Mouse (Mus musculus) heart, postnatal 4 days (tissue): ENCODE results near the gene Tmem136. TPM values are rescaled to one million over a fixed set of nuclear protein-coding genes. Genes with fewer than 3 reads are reported as not detected.

Experiments
- DNase-seq: peaks from one replicate; pipeline ENCODE4 v3.0.0; 2021
- total RNA-seq, 2 experiments: library from RNA; stranded (reverse); gene quantifications; 2 replicates each; pipeline ENCODE4 v1.2.3; 2021

Tmem136 gene
- total RNA-seq, 2 experiments from 2014 or later = 11.9 to 12.7 TPM

- DNase-seq = no peak
These were observed 8.3 kb downstream of the Tmem136 start for GRCm38 (mm10) chr9:43108081-43108480.

DNA sequence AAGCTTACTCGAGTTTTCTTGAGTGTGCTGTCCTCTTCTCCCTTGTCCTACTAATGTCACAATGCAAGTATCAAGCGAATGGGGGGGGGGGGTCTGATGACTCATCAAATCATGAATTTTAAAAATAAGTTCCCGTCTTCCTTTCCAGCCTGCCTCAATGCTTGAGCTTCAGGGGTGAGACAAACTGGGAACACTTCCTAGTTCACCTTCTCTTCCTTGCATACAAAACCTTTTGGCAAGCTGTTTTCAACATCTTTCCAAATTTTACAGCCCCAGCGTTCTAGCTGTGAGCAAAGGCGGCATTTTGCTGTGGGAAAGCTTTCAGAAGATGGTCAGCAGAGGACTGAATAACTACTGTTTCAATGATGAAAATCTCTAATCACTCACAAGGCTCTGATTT is 8.8 kb downstream of the Tmem136 start:
- DNase-seq = no peak

DNA sequence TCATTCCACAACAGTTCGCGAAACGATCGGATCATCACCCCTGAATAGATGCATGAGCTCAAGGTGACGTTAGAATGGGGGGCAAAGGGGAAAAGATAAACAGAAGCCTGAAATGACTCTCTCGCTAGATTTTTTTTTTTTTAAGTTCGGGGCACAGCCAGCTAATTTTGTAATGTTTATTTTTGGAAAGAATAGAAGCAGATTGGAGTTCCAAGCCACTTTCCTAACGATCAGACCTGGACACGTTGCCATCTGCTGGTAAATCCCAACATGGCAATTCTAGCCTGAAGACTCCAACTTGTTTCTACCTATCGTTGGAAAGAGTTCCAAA is 9.2 kb downstream of the Tmem136 start, which contains the start of gene Arhgef12:
Gene Arhgef12 (minus strand): TSS at position 53 of the 331 bp plus-strand sequence.
- DNase-seq = peak; percentile 77

DNA sequence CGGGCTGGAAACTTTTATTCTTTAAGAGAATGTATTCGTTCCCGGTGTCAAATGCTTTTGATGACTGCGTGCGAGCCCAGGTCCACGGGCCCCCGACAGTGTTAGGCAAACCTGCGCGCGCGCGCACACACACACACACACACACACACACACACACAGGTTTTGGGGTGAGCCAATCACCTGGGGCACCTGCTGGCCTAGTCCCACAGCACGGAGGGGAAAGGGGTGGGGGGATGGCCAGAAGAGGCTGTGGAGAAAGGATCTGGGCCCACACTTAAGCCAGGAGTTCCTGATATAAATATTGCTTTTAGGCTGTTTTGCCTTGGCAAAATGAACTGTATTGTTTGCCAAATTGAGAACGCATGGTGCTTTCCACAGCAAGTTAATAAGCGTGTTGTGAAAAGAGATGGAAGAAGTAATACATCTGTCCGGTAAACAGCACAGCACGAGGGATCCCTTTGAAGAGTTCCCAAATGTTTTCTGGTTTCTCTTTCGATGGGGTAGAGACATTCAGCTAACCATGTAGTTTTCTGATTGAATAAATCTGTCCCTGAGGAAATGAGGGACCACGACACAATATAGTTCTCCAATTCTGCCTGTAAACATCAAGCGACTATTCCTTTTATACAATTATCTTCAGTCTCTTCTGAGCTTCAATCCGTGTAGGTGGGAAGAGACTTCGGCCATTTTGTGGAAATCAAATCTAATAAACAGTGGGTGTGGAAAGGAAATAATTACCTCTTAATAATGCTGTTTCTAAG is 9.8 kb downstream of the Tmem136 start:
- DNase-seq = peak; percentile 54

GRCm38 (mm10) chr9:43105664-43106361 is 10.6 kb downstream of the Tmem136 start:
- DNase-seq = peak; percentile 96

DNA sequence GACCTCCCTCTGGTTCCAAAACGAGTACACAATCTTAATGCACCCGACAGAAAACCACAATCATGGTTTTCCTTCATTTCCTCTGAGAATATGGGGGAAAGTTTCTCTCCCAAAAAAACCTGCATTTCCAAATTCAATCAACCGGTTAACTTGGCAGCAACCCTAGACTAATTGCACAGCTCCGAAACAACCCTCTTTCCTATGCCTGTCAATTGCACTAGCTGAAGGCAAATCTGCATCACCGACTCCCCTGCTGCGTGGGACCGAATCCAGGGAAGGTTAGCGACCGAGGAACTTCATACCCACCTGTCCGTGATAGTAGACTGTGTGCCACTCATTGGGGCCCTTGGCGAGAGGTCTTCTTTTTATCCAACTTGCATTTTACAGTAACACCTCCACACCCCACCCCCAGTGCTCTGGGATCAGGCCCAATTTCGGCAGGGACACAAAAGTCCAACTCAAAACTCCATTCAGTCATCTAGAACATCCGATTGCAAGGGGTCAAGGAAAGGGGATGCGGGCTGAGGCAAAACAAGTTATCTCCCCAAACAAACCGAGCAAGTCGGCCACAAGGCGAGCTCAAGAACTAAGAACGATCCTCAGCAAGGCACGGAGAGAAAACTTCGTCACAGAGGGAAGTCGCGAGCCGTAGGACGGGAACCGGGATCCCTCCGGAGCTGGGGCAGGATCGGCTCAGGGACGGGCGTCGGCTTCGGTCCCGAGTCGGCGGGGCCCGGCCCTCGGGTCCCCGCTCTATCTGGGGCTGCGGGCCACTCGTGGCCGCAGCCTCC is 11.3 kb downstream of the Tmem136 start:
- DNase-seq = peak; percentile 56

DNA sequence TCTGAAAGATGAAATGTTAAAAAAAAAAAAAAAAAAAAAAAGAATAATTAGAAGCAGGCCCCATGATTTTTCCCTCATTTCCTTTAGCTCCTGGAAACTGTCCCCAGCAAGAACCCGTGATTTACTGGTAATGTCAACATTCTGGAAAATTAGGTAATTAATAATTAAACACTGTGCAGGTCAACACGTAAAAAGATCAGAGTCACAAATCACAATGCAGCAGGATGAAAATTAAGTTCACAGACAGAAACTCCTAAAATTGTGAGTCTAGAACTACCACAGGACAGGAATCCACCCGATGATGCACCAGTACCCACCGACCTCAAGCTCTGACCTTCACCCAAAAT is 11.9 kb downstream of the Tmem136 start:
- DNase-seq = no peak

- no peak for DNase-seq
These were observed 12.6 kb downstream of the Tmem136 start for GRCm38 (mm10) chr9:43103675-43104299.

DNA sequence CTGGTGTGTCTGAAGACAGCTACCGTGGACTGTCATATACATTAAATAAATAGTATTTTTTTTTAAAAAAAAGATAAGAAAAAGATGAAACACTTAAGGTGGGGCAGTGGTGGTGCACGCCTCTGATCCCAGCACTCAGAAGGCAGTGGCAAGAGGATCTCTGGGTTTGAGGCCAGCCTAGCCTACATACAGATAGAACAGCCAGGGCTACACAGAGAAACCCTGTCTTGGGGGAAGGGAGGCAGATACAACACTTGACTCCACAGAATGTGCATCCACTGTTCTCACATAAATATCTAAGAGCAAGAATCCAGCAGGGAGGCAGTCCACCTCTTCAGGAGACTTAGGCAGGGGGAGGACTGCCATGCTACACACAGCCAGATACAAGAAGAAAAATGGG is 13.4 kb downstream of the Tmem136 start:
- no peak for DNase-seq

DNA sequence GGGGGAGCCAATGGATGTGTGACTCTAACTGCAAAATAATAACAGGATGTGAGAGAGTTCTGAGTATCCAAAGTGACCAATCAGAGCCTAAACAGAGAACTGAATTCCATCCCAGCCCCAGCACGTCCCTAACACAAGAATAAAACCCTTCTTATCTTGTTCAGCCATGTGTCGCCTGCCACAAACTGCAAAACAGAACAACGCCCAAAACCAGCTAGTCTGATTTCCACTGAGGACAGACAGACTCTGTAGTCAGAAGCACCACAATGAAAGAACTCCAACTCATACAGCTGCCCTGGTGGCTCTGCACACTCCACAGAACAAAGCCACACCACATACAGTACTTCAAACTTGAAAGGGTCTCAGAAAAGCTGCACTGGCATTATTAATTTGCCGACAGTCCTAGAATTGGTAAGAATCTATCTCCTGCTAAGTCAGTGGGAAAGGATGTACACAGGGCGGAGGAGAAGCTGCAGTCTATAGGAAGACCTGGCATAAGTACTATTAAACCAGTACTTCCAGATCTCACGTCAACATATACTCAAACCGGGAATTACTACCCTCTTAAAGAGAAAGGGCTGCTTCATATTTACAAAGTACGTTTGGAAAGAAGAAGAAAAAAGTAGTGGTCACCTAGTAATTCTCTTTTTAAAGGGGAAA is 14.3 kb downstream of the Tmem136 start:
- DNase-seq = peak; percentile 19

- no peak for DNase-seq
These were observed 17.4 kb downstream of the Tmem136 start for GRCm38 (mm10) chr9:43098922-43099321.

GRCm38 (mm10) chr9:43097801-43098557 is 18.4 kb downstream of the Tmem136 start:
- no peak for DNase-seq

GRCm38 (mm10) chr9:43096337-43096736 is 20.0 kb downstream of the Tmem136 start:
- no peak for DNase-seq

- no peak for DNase-seq
These were observed 21.5 kb downstream of the Tmem136 start for GRCm38 (mm10) chr9:43094828-43095227.

DNA sequence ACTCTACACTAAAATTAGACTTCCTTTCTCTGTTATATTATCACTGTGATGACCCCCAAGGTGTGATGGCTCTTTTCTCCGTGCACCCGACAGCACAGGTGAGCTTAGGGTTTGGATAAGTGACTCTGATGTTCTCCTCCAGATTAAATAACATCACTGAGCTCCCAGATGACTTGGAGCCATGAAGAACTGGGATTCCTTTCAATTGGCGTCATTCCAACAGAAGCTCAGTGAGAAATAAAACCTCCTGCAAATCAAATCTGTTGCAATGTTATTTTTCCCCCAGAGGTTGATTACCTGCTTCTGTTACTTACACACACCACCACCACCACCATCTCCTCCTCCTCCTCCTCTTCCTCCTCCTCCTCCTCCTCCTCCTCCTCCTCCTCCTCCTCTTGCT is 22.6 kb downstream of the Tmem136 start:
- no peak for DNase-seq

GRCm38 (mm10) chr9:43085686-43086285 is 30.6 kb downstream of the Tmem136 start:
- DNase-seq = no peak

DNA sequence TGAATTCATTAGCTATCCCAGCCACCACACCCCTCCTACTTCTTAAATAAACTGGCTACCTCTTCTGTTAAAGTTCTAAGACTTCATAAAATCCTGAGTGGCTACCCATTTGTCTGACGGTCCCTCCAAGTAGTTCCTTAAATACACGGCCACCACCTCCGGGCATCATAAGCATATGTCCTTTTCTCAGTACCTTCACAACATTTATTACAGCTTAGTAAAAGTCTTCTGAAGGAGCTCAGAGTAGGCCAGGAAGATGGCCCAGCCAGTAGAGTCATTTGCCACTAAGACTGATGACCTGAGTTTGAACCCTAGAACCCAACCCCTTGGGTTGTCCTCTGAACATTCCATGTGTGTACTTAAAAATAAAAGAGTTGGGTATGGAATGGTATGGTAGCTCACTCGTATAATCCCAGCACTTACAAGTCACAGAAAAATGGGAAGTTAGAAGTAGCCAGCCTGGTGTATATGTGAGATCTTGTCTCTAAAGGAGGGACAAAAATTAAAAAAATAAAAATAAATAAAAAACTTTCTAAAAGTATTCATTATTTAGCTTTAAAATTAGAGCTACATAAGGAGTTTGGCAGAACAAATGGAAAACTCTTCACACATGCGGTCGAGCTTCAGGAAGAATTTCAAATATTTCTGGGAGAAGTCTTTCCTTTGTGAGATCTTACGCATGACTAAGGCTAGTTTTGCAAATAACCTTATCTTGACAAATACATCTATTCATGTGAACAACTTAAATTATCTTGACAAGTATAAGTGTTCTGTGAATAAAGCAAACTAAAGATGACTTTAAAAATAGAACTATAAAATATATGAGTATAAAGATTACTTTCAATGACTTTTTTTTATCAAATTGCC is 31.6 kb downstream of the Tmem136 start:
- DNase-seq = no peak

DNA sequence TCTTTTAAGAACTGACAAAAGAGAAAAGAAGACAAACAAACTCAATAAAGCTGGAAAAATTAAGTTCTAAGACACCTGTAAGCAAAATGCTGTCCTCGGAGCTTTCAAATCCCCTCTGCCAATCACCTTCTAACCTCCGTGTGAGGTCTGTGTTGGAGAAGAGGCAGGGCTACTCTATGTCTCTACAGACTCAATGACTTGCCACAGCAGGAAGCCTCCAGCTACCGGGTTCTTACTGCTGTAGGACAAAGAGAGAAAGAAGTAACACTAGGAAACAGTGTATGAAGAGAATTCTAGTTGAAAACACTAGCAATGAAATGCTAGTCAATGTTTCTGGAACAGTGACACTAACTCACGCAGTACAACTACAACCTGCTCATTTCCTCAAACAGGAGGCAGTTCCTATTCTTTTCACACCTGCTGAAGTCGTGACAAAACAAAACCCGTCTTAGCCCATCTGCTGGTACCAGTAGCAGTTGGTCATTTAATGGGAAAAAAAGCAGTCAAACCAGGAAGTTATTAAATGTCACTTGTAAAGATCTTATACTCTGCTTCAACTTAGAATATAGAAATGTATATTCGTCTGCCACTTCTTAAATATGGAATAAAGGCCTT is 32.8 kb downstream of the Tmem136 start:
- DNase-seq = no peak

DNA sequence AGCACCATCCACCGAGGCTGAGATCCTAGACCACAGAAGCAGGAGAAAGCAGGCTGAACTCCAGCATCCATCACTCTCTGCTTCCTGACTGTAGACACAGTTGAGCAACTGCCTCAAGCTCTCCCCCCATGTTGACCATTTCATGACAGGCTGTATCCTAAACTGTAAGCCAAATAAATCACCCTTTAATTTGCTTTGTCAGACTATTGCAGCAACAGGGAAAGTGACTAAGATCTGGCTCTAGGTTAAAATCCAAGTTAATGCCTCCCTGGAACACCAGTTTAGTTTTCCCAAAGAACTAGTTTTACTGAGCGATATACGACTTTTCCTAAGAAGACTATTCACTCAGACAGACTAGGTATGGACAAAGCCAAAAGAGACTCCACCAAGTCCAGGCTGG is 37.7 kb downstream of the Tmem136 start:
- DNase-seq = no peak

DNA sequence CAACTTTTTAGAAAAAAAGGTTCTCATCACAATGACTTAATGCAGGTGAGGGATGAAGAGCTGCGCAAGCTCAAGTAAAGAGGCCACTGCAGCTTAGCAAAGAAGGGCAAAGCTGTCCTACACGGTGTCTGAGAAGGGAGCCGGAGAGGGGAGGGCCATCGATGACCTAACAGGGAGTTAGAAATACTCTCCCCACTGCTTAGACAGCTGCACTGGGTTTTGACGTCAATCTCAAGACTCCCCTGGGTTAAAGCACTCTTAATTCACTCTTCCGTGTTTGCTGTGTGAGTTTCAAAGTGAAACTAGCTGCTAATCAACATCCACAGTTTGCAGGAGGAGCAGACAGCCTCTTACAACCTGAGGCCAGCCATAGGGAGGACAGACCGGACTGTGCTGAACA is 40.2 kb downstream of the Tmem136 start:
- no peak for DNase-seq
